Mouse (Mus musculus): ENCODE data around the gene Shld2.
A peak's percentile ranks its signal among the peaks of the same experiment; 100 is the strongest.
"Not testable (repeated sequence)": the region's sequence is repeated elsewhere in the genome, so short reads cannot be mapped to it uniquely, and the experiment has no call there.

The Shld2 gene

DNA sequence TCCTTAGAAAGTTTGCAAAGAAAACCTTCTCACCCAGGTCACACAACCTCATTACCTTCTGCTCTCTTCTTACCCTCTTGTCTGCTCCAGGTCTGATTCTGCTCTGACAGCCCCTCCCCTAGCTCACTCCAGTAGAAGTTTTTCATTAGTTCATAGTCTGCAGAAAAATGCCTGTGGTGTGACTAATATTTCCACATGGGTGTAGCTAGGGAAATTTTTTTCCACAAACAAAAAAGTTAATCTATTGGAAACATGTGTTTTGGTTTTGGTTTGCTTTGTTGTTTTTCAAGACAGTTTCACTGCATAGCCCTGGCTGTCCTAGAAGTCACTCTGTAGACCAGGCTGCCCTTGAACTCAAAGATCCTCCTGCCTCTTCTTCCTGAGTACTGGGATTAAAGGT is 7.8 kb upstream of the Shld2 start:
- DNase-seq (ENCODE audit: low spot score): no peak

GRCm38 (mm10) chr14:34317431-34317830 is 7.1 kb upstream of the Shld2 start:
- no peak for DNase-seq (ENCODE audit: low spot score)

DNA sequence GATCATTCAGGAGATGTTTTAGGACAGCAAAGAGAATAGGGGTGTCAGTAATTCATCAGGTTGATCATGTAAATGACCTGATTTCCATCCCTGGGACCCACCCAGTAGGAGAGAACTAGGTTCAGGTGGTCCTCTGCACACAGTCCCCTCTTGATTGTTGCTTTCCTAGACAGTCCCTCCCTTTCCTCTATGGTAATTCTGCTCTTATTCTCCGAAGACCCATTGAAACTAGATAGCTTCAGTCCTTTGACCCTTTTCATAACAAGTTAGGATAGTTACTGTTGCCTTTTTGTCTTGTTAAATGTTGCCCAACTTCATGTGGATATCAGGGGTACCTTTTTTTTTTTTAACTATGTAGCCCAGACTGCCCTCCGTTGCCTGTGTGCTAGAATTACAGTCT is 6.1 kb upstream of the Shld2 start:
- DNase-seq (ENCODE audit: low spot score): no peak

DNA sequence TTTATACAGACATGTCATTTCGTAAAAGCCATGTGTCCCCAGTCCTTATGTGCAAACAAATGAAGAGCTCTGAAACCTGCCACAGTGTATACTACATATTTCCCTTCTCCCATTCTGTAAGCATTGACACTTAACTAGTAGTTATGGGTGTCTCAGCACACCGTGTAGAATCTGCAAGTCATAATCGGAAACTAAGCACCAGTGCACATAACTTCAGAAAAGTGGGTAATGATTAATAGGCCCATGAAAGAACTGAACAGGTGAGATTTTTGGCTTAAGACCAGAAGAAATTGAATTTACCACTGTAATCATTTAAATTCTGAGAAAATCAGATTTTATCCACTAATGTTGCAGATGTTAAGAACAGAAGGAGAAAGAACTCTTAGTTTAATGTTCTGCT is 4.5 kb upstream of the Shld2 start:
- DNase-seq (ENCODE audit: low spot score): no peak

GRCm38 (mm10) chr14:34314383-34314782 is 4.1 kb upstream of the Shld2 start:
- not testable (repeated sequence) for DNase-seq (ENCODE audit: low spot score)

- no peak for DNase-seq (ENCODE audit: low spot score)
Measured at GRCm38 (mm10) chr14:34313612-34314011, 3.3 kb upstream of the Shld2 start.

- DNase-seq (ENCODE audit: low spot score): no peak
Measured at GRCm38 (mm10) chr14:34312339-34313048, 2.2 kb upstream of the Shld2 start.

- no peak for DNase-seq (ENCODE audit: low spot score)
Measured at GRCm38 (mm10) chr14:34311691-34312090, 1.4 kb upstream of the Shld2 start.

GRCm38 (mm10) chr14:34311021-34311631 is 833 bp upstream of the Shld2 start:
- peak; percentile 40 for DNase-seq (ENCODE audit: low spot score)

- DNase-seq (ENCODE audit: low spot score): no peak
Measured at GRCm38 (mm10) chr14:34309907-34310233, 423 bp downstream of the Shld2 start.

DNA sequence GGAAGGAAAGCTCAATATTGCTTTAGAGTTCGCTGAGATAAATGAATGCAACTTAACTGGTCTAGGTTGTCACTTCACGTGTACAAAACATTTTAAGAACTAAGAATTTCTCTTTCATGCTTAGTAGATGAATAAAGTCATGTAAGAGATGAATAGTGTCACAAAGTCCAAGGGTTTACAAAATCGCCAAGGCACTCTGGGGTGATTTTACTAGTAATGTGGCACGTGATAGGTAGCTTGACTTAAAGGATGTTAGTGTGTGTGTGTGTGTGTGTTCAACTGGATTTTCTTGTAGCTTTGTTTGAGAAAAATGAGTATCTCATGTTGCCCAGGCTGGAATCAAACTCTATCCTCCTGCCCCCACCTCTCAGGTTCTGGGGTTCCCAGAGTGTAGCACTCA is 1.0 kb downstream of the Shld2 start:
- no peak for DNase-seq (ENCODE audit: low spot score)

DNA sequence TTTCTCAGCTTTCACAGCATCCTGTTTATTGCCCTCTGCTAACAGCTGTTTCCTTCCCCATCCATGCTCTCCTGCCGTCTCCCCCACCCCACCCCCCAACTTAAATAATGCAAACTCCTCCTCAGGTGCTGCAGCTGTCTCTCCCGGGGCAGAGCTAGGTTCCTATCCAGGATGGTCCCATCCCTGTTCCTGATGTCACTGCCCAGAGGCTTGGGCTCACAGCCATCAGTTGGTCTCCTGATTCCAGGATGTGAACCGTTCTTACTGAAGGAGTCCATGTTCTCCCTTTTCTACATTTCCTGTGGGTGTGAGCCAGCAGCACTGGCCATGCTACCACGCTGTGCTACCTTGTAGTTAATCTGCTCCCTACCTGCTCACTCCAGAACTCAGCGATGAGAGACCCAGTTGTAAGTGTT is 7.0 kb downstream of the Shld2 start:
- DNase-seq (ENCODE audit: low spot score): no peak

- DNase-seq (ENCODE audit: low spot score): no peak
Measured at GRCm38 (mm10) chr14:34302681-34303242, 7.5 kb downstream of the Shld2 start.

DNA sequence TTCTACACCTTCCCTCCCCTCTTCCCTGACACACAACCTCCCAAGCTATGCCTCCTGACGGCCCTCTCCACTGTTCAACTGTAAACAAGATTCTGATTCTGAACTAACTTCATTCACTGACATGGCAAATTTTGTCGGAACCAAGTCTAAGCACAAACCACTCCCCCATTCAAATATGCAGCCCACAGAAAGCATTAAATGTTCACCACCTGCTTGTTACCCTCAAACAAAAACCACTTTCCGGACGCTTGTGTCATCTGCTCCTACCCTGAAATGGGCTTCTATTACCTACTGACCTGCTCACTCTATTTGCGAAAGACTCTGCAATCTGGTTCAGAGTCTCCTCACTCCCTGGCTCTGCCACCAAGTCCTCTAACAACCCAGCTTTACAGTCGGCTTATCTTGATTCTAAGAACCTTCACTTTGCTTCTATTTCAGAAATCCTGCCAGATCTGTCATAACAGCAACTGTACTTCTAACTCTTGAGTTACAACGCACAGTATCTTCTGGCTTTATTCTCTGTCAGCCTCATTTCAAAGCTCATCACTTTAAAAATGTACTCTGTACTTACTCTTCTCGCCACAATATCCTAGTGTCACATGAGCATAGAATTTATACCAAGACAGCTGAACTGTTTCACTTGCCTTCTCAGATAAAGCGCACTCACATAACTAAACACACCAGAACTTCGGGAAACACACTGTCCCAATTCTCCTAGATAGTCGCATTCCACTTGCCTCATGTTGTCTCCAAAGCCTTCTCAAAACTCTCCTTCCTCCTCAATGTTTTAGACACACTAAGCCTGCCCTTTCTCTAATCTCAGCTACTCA is 11.2 kb downstream of the Shld2 start:
- no peak for DNase-seq (ENCODE audit: low spot score)

DNA sequence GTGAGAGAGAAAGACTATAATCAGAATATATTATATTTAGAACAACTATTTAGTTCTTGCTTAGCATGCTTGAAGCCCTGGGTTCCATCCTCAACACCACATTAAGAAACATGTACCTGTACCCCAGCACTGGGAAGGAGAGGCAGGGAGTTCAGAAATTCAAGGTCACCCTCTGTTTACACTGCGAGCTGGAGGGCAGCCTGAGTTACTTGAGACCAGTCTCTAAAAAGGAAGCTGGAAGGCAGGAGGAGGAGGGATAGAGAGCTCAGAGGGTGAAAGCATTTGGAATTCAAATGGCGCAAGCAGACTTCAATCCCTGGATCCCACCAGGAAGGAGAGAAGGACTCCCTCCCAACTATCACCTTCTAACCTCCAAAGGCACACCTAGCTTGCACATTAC is 12.7 kb downstream of the Shld2 start:
- DNase-seq (ENCODE audit: low spot score): no peak

- no peak for DNase-seq (ENCODE audit: low spot score)
Measured at GRCm38 (mm10) chr14:34297038-34297437, 13.3 kb downstream of the Shld2 start.

DNA sequence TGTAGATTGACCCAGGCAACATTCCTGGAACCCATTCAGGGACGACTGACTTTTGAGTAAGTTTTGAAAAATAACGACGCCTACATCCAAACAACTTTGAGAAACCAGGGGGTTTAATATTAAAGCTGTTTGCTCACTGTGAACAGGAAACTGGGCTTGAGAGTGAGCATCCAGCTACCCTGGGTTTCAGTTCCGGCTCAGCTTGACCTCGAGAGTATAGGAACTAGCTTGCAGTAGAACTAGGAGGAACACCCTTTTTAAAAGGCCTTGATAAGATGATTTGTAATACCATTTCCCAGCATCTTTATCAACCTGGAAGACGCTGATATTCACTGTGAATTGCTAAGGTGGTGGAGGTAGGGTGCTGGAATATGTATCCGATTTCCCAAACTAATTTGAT is 13.9 kb downstream of the Shld2 start:
- no peak for DNase-seq (ENCODE audit: low spot score)

- DNase-seq (ENCODE audit: low spot score): no peak
Measured at GRCm38 (mm10) chr14:34293641-34294040, 16.7 kb downstream of the Shld2 start.

- DNase-seq (ENCODE audit: low spot score): no peak
Measured at GRCm38 (mm10) chr14:34290229-34290628, 20.1 kb downstream of the Shld2 start.

- no peak for DNase-seq (ENCODE audit: low spot score)
Measured at GRCm38 (mm10) chr14:34289259-34290015, 20.9 kb downstream of the Shld2 start.

DNA sequence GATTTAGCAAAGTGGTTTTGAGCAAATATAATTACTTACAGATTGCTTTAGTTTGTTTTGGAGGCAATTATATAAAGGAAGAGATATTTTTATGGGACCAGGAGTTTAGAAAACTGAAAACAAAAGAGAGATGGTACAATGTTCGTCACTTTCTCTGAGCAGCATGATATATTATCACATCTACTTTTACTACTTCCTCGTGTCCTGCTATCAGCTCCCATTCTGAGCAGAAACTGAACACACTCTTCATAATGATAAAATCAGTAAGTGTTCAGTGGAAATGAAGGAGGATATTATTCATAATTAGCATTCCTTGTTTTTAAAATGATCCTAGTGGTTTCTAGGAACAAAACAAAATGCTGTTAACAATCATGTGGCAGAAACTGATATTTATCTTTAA is 21.9 kb downstream of the Shld2 start:
- DNase-seq (ENCODE audit: low spot score): no peak

DNA sequence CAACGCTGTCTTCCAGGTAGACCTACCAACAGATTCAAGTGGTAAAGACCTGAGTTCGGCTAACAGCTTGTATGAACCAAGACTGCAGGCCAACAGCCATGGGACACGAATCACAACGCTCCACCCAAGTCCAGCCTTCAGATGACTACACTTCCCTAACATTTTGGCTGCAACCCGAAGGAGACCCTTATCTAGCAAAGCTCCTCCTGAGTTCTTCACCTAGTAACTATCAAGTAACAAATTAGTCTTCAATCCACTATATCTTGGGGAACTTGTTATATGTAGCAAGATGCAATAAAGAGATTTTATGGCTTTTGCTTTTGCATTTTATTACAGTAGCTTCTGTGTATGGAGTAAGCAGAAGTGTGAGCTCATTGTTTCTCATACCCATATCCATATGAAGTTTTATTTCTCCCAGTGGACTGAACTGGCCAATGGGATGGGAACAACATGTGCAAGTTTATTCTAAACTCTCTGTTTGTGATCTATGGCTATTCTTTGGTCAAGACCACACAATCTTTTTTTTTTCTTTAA is 28.5 kb downstream of the Shld2 start:
- no peak for DNase-seq (ENCODE audit: low spot score)
